Mouse (Mus musculus): ENCODE measurements around the gene Zcchc8. TPM values are rescaled to one million over a fixed set of nuclear protein-coding genes. Genes with fewer than 3 reads are reported as not detected.
"Not testable (repeated sequence)": the region's sequence is repeated elsewhere in the genome, so short reads cannot be mapped to it uniquely, and the experiment has no call there.

The Zcchc8 gene
- polyA plus RNA-seq, 1 experiment, result 19.2 TPM

DNA sequence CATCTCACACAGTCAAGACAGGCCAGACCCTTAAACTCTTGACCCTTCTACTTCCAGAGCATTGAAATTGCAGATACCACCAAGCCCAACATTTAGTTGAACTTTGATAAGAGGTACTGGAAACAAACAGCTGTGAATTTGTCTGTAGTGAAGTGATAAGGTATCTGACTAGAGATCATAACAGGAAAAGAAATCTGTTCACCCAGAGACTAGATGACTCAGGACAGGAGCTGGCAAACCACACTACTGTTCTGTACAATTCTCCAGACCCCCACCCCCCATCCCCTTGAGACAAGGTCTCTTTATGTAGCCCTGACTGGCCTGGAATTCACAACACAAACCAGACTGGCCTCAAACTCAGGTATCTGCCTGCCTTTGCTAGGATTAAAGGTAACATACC lies 25.4 kb upstream of the Zcchc8 start:
- Histone ChIP-seq H3K4me1 (ENCODE audit: control insufficient read depth, insufficient read depth, insufficient read length, low read length) (peaks cover 4% of the 10 kb centered on the region; the same call in 1 of the 2 replicates), H3K27me3 (ENCODE audit: control insufficient read depth, insufficient read depth, low read length) (no peaks in the 10 kb centered on the region), H3K27ac (ENCODE audit: insufficient read depth, low read depth, low read length) (no peak overlapping the region), H3K4me3 (ENCODE audit: low read depth, low read length) (no peak overlapping the region), H3K36me3 (ENCODE audit: control insufficient read depth, insufficient read depth, low read length) (peaks cover 25% of the 10 kb centered on the region)
- TF ChIP-seq POLR2A (IDR thresholded peaks at IDR 0.05; ENCODE audit: low read depth, low read length) (no peak), CTCF (IDR thresholded peaks at IDR 0.05; ENCODE audit: extremely low read depth, insufficient read length, insufficient replicate concordance, low read depth, low read length) (no peak)

DNA sequence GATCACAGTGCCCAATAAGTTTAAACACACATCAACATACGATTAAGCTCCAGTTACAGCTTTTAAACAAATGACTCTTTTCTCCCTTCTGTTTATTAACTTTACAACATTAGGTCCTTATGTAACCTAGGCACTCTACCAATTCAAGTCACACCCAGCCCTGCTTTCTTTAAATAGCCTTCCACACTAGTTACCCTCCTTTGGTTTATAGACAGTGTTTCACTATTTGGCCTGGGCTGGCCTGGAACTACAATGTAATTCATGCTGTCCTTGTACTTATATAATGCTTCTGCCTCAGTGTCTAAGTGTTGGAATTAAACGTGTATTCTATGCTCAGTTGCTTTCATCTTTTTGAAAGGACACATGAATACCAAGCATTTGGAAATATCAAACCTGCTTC lies 23.5 kb upstream of the Zcchc8 start:
- Histone ChIP-seq H3K27me3 (ENCODE audit: control insufficient read depth, insufficient read depth, low read length) (no peaks in the 10 kb centered on the region), H3K27ac (ENCODE audit: insufficient read depth, low read depth, low read length) (no peak overlapping the region), H3K4me1 (ENCODE audit: control insufficient read depth, insufficient read depth, insufficient read length, low read length) (peaks cover 4% of the 10 kb centered on the region; the same call in 1 of the 2 replicates), H3K4me3 (ENCODE audit: low read depth, low read length) (no peak overlapping the region), H3K36me3 (ENCODE audit: control insufficient read depth, insufficient read depth, low read length) (peaks cover 39% of the 10 kb centered on the region)
- 64% methylated on average over 2 of the region's 2 CpGs for WGBS
- TF ChIP-seq POLR2A (IDR thresholded peaks at IDR 0.05; ENCODE audit: low read depth, low read length) (no peak), CTCF (IDR thresholded peaks at IDR 0.05; ENCODE audit: extremely low read depth, insufficient read length, insufficient replicate concordance, low read depth, low read length) (no peak)

- H3K4me3 ChIP-seq (ENCODE audit: low read depth, low read length), result no peak overlapping the region
- H3K27me3 ChIP-seq (ENCODE audit: control insufficient read depth, insufficient read depth, low read length), result no peaks in the 10 kb centered on the region
- peaks cover 63% of the 10 kb centered on the region for H3K36me3 ChIP-seq (ENCODE audit: control insufficient read depth, insufficient read depth, low read length)
- H3K27ac ChIP-seq (ENCODE audit: insufficient read depth, low read depth, low read length), result no peak overlapping the region
- WGBS, result 91% methylated on average over 2 of the region's 2 CpGs
- H3K4me1 ChIP-seq (ENCODE audit: control insufficient read depth, insufficient read depth, insufficient read length, low read length), result no peaks in the 10 kb centered on the region
- TF ChIP-seq POLR2A (IDR thresholded peaks at IDR 0.05; ENCODE audit: low read depth, low read length) (no peak), CTCF (IDR thresholded peaks at IDR 0.05; ENCODE audit: extremely low read depth, insufficient read length, insufficient replicate concordance, low read depth, low read length) (no peak)
Measured at GRCm38 (mm10) chr5:123730981-123731380, 10.1 kb upstream of the Zcchc8 start.

DNA sequence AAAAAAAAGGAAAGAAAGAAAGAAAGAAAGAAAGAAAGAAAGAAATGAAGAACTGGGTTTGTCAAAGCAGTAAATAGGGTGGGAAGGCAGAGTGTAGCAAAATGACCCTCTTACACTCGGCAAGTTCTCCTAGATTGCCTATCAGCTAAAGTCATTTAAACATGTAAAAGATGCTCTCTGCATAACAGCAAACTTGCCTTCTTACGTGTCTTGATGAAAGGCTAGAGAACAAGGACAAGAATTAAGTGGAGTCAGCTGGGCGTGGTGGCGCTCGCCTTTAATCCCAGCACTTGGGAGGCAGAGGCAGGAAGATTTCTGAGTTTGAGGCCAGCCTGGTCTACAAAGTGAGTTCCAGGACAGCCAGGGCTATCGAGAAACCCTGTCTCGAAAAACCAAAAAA lies 2.9 kb upstream of the Zcchc8 start:
- H3K4me3 ChIP-seq (ENCODE audit: low read depth, low read length); H3K27ac ChIP-seq (ENCODE audit: insufficient read depth, low read depth, low read length); H3K36me3 ChIP-seq (ENCODE audit: control insufficient read depth, insufficient read depth, low read length); H3K27me3 ChIP-seq (ENCODE audit: control insufficient read depth, insufficient read depth, low read length); H3K4me1 ChIP-seq (ENCODE audit: control insufficient read depth, insufficient read depth, insufficient read length, low read length): not testable (repeated sequence)
- whole genome bisulfite sequencing, result 84% methylated on average over 7 of the region's 7 CpGs

GRCm38 (mm10) chr5:123714622-123715021 lies 6.3 kb downstream of the Zcchc8 start:
- no peak for TF ChIP-seq CTCF (IDR thresholded peaks at IDR 0.05; ENCODE audit: extremely low read depth, insufficient read length, insufficient replicate concordance, low read depth, low read length)
- no peak for TF ChIP-seq POLR2A (IDR thresholded peaks at IDR 0.05; ENCODE audit: low read depth, low read length)
- no peak overlapping the region for H3K27ac ChIP-seq (ENCODE audit: insufficient read depth, low read depth, low read length)
- peaks cover 56% of the 10 kb centered on the region for H3K36me3 ChIP-seq (ENCODE audit: control insufficient read depth, insufficient read depth, low read length)
- no peaks in the 10 kb centered on the region; the same call in 1 of the 2 replicates for H3K4me1 ChIP-seq (ENCODE audit: control insufficient read depth, insufficient read depth, insufficient read length, low read length)
- H3K4me3 ChIP-seq (ENCODE audit: low read depth, low read length), result no peak overlapping the region
- WGBS, result 79% methylated on average over 4 of the region's 4 CpGs
- no peaks in the 10 kb centered on the region for H3K27me3 ChIP-seq (ENCODE audit: control insufficient read depth, insufficient read depth, low read length)

DNA sequence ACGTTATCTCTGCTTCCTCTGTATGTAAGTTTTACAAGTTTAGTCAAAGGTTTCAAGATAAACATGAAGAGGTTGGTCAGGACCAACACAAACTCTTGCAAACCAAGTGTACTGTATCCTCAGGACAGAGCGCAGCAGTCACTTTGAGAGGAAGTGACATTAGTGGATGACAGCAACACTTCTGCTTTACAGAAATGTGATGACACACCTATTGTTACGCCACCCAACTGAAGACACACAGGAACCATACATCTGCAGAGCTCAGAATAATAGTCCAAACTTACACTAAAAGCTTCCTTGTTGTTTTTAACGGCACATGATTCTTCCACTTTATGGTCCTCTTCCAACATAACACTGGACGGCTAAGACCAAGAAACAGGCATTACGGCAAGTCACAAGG lies 7.1 kb downstream of the Zcchc8 start:
- WGBS, result 85% methylated on average over 6 of the region's 6 CpGs
- H3K4me3 ChIP-seq (ENCODE audit: low read depth, low read length), result no peak overlapping the region
- H3K4me1 ChIP-seq (ENCODE audit: control insufficient read depth, insufficient read depth, insufficient read length, low read length), result no peaks in the 10 kb centered on the region; the same call in 1 of the 2 replicates
- TF ChIP-seq CTCF (IDR thresholded peaks at IDR 0.05; ENCODE audit: extremely low read depth, insufficient read length, insufficient replicate concordance, low read depth, low read length) (no peak), POLR2A (IDR thresholded peaks at IDR 0.05; ENCODE audit: low read depth, low read length) (no peak)
- peaks cover 61% of the 10 kb centered on the region for H3K36me3 ChIP-seq (ENCODE audit: control insufficient read depth, insufficient read depth, low read length)
- no peak overlapping the region for H3K27ac ChIP-seq (ENCODE audit: insufficient read depth, low read depth, low read length)
- H3K27me3 ChIP-seq (ENCODE audit: control insufficient read depth, insufficient read depth, low read length), result no peaks in the 10 kb centered on the region

DNA sequence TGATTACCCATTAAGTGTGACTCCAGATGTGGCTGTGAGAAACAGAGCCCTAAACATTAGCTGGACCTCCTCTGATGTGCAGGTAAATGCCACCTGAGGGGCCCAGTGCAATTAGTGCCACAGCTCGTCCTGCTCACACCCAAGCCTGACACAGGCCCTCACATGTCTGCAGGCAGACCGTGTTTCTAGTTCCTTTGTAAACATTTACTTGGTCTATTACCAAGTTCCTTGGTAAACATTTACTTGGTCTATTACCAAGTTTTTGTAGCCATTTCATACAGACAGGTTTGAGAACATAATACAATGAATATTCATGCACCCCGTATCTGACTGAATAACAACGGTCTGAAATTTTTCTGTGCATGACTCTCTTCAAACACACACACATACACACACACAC lies 11.3 kb downstream of the Zcchc8 start:
- WGBS, result 40% methylated on average over 4 of the region's 4 CpGs

DNA sequence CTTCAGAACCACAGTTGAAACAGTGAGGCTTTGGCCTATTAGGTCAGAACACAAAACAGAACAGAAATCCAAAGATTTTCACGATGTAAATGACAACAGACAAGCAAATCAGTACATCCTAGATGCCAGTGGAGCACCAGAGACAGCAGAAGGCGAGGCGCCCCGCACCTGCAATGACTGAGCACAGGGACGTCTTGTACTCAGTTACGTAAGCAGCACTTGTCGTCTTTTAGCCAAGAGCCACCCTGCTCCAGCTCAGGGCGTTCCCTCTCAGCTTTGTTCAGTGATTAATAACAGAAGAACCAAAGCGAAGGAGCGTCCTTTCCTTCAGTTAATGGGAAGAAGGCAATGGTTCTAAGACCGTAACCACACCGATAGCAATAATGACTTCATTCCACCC lies 12.3 kb downstream of the Zcchc8 start:
- peaks cover 81% of the 10 kb centered on the region for H3K36me3 ChIP-seq (ENCODE audit: control insufficient read depth, insufficient read depth, low read length)
- 88% methylated on average over 12 of the region's 12 CpGs for WGBS
- no peaks in the 10 kb centered on the region for H3K4me1 ChIP-seq (ENCODE audit: control insufficient read depth, insufficient read depth, insufficient read length, low read length)
- H3K27ac ChIP-seq (ENCODE audit: insufficient read depth, low read depth, low read length), result no peak overlapping the region
- H3K27me3 ChIP-seq (ENCODE audit: control insufficient read depth, insufficient read depth, low read length), result no peaks in the 10 kb centered on the region
- TF ChIP-seq CTCF (IDR thresholded peaks at IDR 0.05; ENCODE audit: extremely low read depth, insufficient read length, insufficient replicate concordance, low read depth, low read length) (no peak), POLR2A (IDR thresholded peaks at IDR 0.05; ENCODE audit: low read depth, low read length) (no peak)
- H3K4me3 ChIP-seq (ENCODE audit: low read depth, low read length), result no peak overlapping the region

More for the DNA sequence above, 11.3 kb downstream of the Zcchc8 start:
- H3K27ac ChIP-seq (ENCODE audit: insufficient read depth, low read depth, low read length), result no peak overlapping the region
- peaks cover 82% of the 10 kb centered on the region for H3K36me3 ChIP-seq (ENCODE audit: control insufficient read depth, insufficient read depth, low read length)
- H3K4me3 ChIP-seq (ENCODE audit: low read depth, low read length), result no peak overlapping the region
- TF ChIP-seq CTCF (IDR thresholded peaks at IDR 0.05; ENCODE audit: extremely low read depth, insufficient read length, insufficient replicate concordance, low read depth, low read length) (no peak), POLR2A (IDR thresholded peaks at IDR 0.05; ENCODE audit: low read depth, low read length) (no peak)
- no peaks in the 10 kb centered on the region for H3K27me3 ChIP-seq (ENCODE audit: control insufficient read depth, insufficient read depth, low read length)
- no peaks in the 10 kb centered on the region for H3K4me1 ChIP-seq (ENCODE audit: control insufficient read depth, insufficient read depth, insufficient read length, low read length)
